Mouse (Mus musculus): Measurements from ENCODE around the gene Castor1.
A peak's percentile ranks its signal among the peaks of the same experiment; 100 is the strongest.

The Castor1 gene

DNA sequence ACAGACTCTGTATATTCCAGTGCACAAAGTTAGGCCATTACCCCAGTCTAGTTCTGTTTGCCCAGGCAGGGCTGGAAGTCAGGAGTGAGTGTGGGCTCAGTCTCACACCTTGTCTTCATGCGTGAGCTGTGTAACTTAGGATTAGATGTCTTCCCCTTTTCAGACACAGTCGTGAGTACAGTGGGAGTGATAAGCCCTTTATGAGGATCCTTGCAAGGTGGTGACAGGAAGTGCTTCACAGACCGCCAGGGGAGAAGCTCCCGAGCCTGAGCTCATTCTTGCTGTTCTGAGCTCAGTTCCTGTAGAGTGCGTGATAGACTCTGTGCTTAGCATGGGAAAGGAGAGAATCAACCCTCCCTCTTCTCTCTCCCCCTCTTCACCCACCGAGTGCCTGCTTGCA, 11.5 kb upstream of the Castor1 start:
- DNase-seq (ENCODE audit: low spot score in 2 of 2): no peak

DNA sequence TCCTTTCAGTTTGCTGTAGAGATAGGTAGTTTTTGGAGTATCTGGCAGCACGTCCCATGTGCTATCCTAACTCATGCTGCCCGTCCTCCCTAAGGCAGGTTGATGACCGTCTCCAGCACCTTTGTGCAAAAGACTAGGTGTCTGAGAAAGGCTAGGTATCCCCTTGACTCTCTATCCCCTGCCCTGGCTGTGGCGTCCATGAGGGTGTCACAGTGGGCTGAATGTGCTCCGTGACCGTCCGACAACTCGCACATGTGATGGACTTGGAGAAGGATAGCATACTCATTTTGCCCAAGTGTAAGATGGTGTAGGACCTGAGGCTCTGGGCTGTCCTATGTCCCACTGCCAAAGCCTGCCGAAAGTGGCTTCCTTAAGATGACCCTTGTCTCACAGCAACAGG, 10.4 kb upstream of the Castor1 start:
- no peak for DNase-seq (ENCODE audit: low spot score in 2 of 2)

DNA sequence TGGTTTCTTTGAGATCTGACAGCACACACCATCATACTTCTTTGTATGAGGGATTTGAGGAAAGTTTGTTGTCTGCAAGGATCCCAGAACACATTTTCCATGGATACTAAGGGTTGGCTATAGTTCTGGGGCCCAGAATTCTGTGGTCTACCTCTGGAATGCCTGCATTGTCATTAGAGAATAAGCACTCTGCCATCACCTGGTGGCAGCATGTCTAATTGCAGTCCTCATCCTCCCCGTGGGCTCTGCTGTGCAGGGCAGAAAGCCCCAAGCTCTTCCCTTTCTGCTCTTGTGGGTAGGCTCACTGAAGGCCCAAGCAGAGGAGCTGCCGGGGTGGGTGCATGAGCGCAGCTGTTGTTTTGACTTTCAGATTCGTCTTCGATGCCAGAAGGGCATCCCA, 8.5 kb upstream of the Castor1 start:
- DNase-seq (ENCODE audit: low spot score in 2 of 2): no peak

GRCm38 (mm10) chr11:4210786-4211185, 7.2 kb upstream of the Castor1 start:
- no peak for DNase-seq (ENCODE audit: low spot score in 2 of 2)

- no peak for DNase-seq (ENCODE audit: low spot score in 2 of 2)
Measured at GRCm38 (mm10) chr11:4213107-4213506, 4.9 kb upstream of the Castor1 start.

DNA sequence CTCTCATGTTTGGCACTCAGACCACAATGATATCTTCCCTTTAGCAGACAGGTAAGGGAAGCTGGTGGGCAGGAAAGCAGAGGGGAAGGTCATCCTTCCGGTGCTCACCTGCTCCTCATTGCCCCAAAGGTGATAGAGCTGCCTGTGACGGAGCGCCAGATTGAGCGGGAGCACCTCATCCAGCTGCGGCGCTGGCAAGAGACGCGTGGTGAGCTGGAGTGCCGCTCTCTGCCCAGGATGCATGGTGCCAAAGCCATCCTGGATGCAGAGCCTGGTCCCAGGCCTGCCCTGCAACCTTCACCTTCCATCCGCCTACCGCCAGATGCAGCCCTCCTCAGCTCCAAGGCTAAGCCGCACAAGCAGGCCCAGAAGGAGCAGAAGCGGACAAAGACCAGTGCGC, 3.5 kb upstream of the Castor1 start:
- no peak for DNase-seq (ENCODE audit: low spot score in 2 of 2)

DNA sequence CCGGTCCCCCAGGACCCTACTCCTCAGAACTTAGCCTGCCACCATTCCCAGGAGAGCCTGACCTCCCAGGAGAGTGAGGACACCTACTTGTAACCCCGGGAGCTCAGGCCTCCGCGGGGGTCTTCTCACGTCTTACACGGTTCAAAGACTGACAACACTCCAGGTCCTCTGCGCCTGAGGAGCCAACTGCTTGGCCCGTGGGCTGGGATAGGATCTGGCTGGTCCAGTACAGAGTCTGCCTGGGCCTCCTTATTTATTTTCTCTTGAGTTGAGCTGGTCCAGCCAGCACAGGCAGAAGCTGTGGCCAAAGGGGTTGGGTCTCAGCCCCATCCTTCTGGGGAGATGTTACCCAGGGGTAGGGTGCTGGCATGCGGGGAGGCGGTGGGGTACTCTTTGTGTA, 3.0 kb upstream of the Castor1 start:
- no peak for DNase-seq (ENCODE audit: low spot score in 2 of 2)

DNA sequence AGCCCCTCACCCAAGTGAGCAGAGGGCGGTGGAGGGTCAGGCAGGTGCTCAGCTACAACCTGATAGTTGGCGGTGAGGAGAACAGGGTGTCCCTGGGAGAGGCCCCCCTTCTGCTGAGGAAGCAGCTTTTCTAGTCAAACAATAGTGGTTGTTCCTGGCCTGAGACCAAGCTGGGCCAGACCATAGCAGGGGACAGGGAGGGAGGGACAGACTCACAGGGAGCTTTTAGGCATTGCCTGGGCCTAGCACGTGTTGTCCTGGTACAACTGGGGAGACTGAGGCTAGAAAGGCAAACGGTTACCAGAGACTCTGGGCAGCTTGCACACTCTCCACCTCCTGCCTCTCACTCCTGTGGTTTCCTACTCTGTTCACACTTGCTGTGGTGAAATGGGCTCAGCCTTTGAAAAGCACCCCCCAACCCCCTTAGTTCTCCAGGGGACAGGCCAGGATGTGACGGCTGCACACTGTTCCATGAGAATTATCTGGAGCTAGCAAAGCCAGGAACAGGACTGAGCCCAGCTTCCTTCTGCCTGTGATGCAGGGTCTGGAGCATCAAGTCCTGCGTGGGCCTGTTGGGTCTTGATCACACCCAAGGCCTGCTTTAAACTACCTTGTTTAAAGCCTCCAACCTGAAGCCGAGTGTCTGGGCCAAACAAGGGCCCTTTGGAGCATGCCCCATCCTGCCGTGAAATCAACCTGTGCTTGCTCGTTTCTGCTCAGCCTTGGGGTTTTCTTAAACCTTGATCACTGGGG, 1.6 kb upstream of the Castor1 start:
- peak in 1 of 2 experiments; percentile 29 for DNase-seq (ENCODE audit: low spot score in 2 of 2)

DNA sequence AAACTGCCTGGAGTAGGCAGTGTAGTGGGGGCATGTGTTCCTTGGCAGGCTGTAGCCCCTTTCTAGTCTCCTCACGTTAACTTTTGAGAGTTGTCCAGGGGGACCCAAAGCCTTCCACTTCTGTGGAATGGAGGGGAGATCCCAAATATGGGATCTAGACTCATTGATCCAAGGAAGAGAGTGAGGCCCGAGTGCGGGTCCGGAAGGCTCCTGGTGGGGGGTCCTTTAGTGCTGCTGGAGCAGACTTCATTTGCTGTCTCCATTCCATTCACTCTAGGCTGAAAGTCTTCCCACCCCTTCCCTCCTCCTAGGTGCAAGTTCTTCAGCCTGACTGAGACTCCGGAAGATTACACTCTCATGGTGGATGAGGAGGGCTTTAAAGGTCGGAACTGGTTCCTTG, 612 bp downstream of the Castor1 start:
- DNase-seq (ENCODE audit: low spot score in 2 of 2): no peak

- DNase-seq (ENCODE audit: low spot score in 2 of 2): peak in 1 of 2 experiments; percentile 71
Measured at GRCm38 (mm10) chr11:4219317-4219751, 1.3 kb downstream of the Castor1 start.

GRCm38 (mm10) chr11:4219908-4220307, 1.9 kb downstream of the Castor1 start:
- no peak for DNase-seq (ENCODE audit: low spot score in 2 of 2)

GRCm38 (mm10) chr11:4220443-4221400, 2.7 kb downstream of the Castor1 start:
- peak in 1 of 2 experiments; percentile 75 for DNase-seq (ENCODE audit: low spot score in 2 of 2)

DNA sequence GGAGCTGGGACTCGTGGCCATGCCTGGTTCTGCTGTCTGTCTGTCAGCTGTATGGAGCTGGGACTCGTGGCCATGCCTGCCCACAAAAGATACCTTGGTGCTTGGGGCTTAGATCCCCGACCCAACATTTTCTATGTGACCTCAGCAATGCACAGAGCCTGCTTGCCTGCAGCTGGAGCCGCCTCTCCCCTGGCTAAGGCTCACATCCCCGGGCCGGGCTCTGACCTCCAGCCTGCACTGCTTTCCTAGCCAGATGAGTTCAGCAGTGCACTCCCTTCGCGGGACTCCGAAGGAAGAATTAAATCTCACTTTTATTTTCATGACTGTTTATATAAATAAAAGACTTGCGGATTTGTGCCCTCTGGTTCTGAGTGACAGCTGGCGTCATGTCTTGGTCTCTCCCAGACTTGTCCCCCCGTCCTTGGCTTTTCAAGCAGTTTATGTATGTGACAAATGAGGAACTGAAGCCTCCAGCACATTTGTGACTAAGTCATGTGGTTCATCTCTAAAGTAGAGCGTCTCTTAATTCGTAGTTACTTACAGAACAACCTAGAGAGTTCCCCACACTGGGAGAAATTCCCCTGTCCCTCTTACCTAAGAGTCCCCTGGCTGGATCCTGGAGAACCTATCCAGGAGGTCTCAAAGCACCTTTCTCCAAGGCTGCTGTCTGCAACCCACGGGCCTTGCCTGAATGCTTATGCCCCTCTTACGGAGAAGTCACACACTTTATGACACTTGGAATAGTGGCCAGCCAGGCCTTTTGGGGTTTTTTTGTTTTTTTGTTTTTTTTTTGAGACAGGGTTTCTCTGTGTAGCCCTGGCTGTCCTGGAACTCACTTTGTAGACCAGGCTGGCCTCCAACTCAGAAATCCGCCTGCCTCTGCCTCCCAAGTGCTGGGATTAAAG, 4.3 kb downstream of the Castor1 start:
- DNase-seq (ENCODE audit: low spot score in 2 of 2): no peak

DNA sequence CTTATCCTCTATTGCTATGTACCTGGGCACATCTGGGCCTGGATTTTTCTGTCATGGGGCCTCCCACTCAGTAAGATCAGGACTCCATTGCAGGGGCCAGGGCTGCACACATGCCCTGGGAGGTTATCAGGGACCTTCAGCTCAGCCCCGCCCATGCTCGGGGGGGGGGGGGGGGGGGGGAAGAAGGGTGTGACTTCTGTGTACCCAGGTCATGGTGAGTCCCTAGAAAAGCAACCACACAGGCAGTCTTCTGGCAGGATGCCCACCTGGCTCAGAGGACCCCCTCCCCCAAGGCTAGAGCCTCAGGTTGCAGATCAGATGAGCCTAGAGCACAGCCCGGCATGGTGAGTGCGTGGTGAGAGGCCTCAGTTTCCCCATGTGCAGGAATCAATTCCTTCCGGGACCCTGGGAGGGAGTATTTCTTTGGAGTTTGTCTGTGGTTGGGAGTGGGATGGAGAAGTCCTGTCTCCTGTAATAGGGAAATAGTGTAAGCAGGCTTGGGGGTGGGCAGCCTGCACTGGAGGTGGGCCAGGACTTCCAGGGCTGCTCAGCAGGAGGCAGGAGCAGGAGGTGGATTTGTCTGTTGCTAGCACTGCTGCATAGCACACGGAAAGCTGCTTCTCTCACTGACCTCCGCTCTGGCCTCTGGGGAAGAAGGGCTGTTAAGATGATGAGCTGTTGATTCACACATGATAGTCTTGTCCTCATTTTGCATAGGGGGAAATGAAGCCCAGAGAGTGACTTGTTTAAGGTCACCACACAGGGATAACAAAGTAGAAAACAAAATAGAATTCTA, 5.6 kb downstream of the Castor1 start:
- no peak for DNase-seq (ENCODE audit: low spot score in 2 of 2)

- no peak for DNase-seq (ENCODE audit: low spot score in 2 of 2)
Measured at GRCm38 (mm10) chr11:4224223-4224622, 6.2 kb downstream of the Castor1 start.

GRCm38 (mm10) chr11:4226569-4227325, 8.7 kb downstream of the Castor1 start:
- no peak for DNase-seq (ENCODE audit: low spot score in 2 of 2)

DNA sequence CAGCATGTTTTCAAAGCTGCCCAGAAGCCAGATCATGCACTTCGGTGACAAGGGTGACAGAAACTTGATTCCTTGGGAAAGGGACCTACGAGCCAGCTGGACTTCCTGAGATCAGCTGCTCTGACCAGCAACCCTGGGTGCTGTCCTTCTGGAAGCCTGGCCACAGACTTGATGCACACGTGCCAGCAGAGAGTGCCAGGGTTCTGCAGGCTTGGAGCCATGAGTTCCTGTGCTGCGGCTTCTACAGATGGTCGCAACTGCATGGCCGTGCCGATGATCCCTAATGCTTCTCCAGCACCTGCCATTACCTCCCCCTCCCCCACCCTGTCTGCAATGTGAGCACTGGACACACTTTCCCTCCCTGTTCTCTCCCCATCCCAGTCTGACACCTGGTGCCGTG, 10.4 kb downstream of the Castor1 start:
- DNase-seq (ENCODE audit: low spot score in 2 of 2): no peak

- no peak for DNase-seq (ENCODE audit: low spot score in 2 of 2)
Measured at GRCm38 (mm10) chr11:4229841-4230240, 11.8 kb downstream of the Castor1 start.

DNA sequence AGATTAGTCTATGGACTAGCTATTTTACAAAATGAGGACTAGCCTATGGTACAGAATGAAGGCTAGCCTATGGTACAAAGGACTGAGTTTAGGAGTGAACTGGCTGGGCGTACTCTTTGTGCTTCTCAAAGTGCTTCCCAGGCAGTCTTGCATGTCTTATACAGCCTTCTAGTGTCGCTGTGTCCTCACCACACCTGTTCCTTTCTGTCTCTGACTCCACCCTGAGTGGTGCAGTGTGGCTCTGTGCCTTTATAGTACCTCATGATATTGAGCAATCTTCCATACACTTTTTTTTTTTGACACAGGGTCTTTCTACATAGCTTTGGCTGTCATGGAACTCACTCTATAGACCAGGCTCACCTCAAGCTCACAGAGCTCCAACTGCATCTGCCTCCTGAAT, 13.4 kb downstream of the Castor1 start:
- DNase-seq (ENCODE audit: low spot score in 2 of 2): no peak

GRCm38 (mm10) chr11:4232644-4233043, 14.6 kb downstream of the Castor1 start:
- DNase-seq (ENCODE audit: low spot score in 2 of 2): no peak
